Mouse (Mus musculus): ENCODE measurements around the gene Coa6. TPM values are rescaled to one million over a fixed set of nuclear protein-coding genes. Genes with fewer than 3 reads are reported as not detected.
A peak's percentile ranks its signal among the peaks of the same experiment; 100 is the strongest.

Gene Coa6
- polyA plus RNA-seq (2014; fragmentation: Nextera tagmentation; extraction: Ambion mirVana): 58.2 and 58.7 TPM in 2 replicates

GRCm38 (mm10) chr8:126422174-126422919 lies at the start of gene Coa6:
Gene Coa6 (plus strand): TSS chr8:126422515.
- Histone ChIP-seq H3K9ac (ENCODE audit: low read depth, low read length) (peak within 1 kb of the TSS; percentile 89), H3K9me3 (replicated peaks; ENCODE audit: control insufficient read depth, low read length) (no peaks in the 10 kb centered on the region), H3K4me1 (ENCODE audit: control insufficient read depth, insufficient read depth, low read length) (peaks cover 5% of the 10 kb centered on the region), H3K27me3 (ENCODE audit: control insufficient read depth, insufficient read depth, low read length) (no peaks in the 10 kb centered on the region), H3K27ac (ENCODE audit: low read depth, low read length) (peak within 1 kb of the TSS; percentile 46), H3K36me3 (ENCODE audit: control insufficient read depth, insufficient read depth, low read length) (peaks cover 5% of the 10 kb centered on the region; the same call in 1 of the 2 replicates), H3K4me3 (ENCODE audit: low read depth, low read length) (peak within 1 kb of the TSS; percentile 93), H3K4me2 (peak within 1 kb of the TSS; percentile 95)
- WGBS (ENCODE audit: insufficient replicate concordance): under 1% methylated on average over 61 of the region's 61 CpGs
- ATAC-seq (replicated peaks; ENCODE audit: insufficient number of reproducible peaks, low FRiP score, low TSS enrichment): peak; percentile 99

GRCm38 (mm10) chr8:126379580-126379979 lies 42.7 kb upstream of the Coa6 start:
- Histone ChIP-seq H3K9ac (ENCODE audit: low read depth, low read length) (no peak overlapping the region), H3K27me3 (ENCODE audit: control insufficient read depth, insufficient read depth, low read length) (0 out of 2 replicates have a peak, but pooled peaks cover 2% of the 10 kb centered on the region), H3K4me3 (ENCODE audit: low read depth, low read length) (no peak overlapping the region), H3K27ac (ENCODE audit: low read depth, low read length) (no peak overlapping the region), H3K36me3 (ENCODE audit: control insufficient read depth, insufficient read depth, low read length) (no peaks in the 10 kb centered on the region), H3K4me1 (ENCODE audit: control insufficient read depth, insufficient read depth, low read length) (no peaks in the 10 kb centered on the region), H3K9me3 (replicated peaks; ENCODE audit: control insufficient read depth, low read length) (no peaks in the 10 kb centered on the region), H3K4me2 (no peak overlapping the region)
- 84% methylated on average over 6 of the region's 6 CpGs for WGBS (ENCODE audit: insufficient replicate concordance)
- no peak for ATAC-seq (replicated peaks; ENCODE audit: insufficient number of reproducible peaks, low FRiP score, low TSS enrichment)

DNA sequence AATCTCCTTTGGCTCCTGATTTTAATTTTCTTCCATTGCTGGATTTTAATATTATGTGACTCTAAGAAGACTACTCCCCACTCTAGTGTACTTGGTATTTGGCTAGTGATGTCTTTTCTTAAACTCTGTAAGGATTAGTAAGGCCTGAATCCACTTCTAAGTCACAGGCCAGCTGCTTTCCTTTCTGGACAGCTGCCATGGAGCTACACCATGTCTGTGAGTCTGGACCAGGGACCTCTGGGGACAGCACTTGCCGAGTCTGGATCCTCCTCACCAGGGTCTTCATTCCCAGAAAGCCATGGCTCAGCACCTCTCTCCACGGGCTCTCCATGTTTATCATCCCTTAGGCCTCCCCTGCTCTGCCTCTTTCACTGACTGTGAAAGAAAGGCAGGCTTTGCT lies 42.2 kb upstream of the Coa6 start:
- WGBS (ENCODE audit: insufficient replicate concordance): 47% methylated on average over 2 of the region's 2 CpGs

DNA sequence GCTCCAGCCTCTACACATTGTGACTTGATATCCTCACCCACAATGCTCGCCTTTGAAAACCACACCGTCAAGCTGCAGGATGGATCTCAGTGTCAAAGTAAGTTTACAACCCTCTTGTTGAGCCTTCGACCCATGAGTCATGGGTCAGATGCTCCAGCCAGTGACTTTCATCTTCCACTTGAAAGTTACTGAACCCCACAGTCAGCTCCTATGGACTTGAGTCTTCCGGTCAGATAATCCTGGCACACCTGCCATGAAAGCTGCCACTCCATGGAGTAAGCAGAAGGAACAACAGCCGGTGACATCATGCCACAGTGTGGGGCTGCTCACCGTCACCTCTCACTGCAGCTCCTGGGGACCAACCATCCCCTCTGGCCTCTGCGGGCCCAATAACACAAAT lies 41.0 kb upstream of the Coa6 start:
- no peaks in the 10 kb centered on the region for H3K9me3 ChIP-seq (replicated peaks; ENCODE audit: control insufficient read depth, low read length)
- H3K4me3 ChIP-seq (ENCODE audit: low read depth, low read length): no peak overlapping the region
- H3K36me3 ChIP-seq (ENCODE audit: control insufficient read depth, insufficient read depth, low read length): no peaks in the 10 kb centered on the region
- H3K4me2 ChIP-seq: no peak overlapping the region
- no peak overlapping the region for H3K27ac ChIP-seq (ENCODE audit: low read depth, low read length)
- 0 out of 2 replicates have a peak, but pooled peaks cover 2% of the 10 kb centered on the region for H3K27me3 ChIP-seq (ENCODE audit: control insufficient read depth, insufficient read depth, low read length)
- no peak overlapping the region for H3K9ac ChIP-seq (ENCODE audit: low read depth, low read length)
- WGBS (ENCODE audit: insufficient replicate concordance): 82% methylated on average over 7 of the region's 7 CpGs
- no peak for ATAC-seq (replicated peaks; ENCODE audit: insufficient number of reproducible peaks, low FRiP score, low TSS enrichment)
- H3K4me1 ChIP-seq (ENCODE audit: control insufficient read depth, insufficient read depth, low read length): no peaks in the 10 kb centered on the region

More for the DNA sequence above, 42.2 kb upstream of the Coa6 start:
- H3K27me3 ChIP-seq (ENCODE audit: control insufficient read depth, insufficient read depth, low read length): 0 out of 2 replicates have a peak, but pooled peaks cover 2% of the 10 kb centered on the region
- H3K4me2 ChIP-seq: no peak overlapping the region
- H3K4me3 ChIP-seq (ENCODE audit: low read depth, low read length): no peak overlapping the region
- no peaks in the 10 kb centered on the region for H3K4me1 ChIP-seq (ENCODE audit: control insufficient read depth, insufficient read depth, low read length)
- no peaks in the 10 kb centered on the region for H3K9me3 ChIP-seq (replicated peaks; ENCODE audit: control insufficient read depth, low read length)
- H3K9ac ChIP-seq (ENCODE audit: low read depth, low read length): no peak overlapping the region
- ATAC-seq (replicated peaks; ENCODE audit: insufficient number of reproducible peaks, low FRiP score, low TSS enrichment): no peak
- no peaks in the 10 kb centered on the region for H3K36me3 ChIP-seq (ENCODE audit: control insufficient read depth, insufficient read depth, low read length)
- no peak overlapping the region for H3K27ac ChIP-seq (ENCODE audit: low read depth, low read length)

- 34% methylated on average over 14 of the region's 14 CpGs for whole genome bisulfite sequencing (ENCODE audit: insufficient replicate concordance)
- Histone ChIP-seq H3K9ac (ENCODE audit: low read depth, low read length) (no peak overlapping the region), H3K4me2 (no peak overlapping the region), H3K27ac (ENCODE audit: low read depth, low read length) (no peak overlapping the region), H3K27me3 (ENCODE audit: control insufficient read depth, insufficient read depth, low read length) (no peaks in the 10 kb centered on the region), H3K9me3 (replicated peaks; ENCODE audit: control insufficient read depth, low read length) (no peaks in the 10 kb centered on the region), H3K4me3 (ENCODE audit: low read depth, low read length) (no peak overlapping the region), H3K36me3 (ENCODE audit: control insufficient read depth, insufficient read depth, low read length) (no peaks in the 10 kb centered on the region), H3K4me1 (ENCODE audit: control insufficient read depth, insufficient read depth, low read length) (no peaks in the 10 kb centered on the region)
- no peak for ATAC-seq (replicated peaks; ENCODE audit: insufficient number of reproducible peaks, low FRiP score, low TSS enrichment)
Measured at GRCm38 (mm10) chr8:126382216-126382615, 40.1 kb upstream of the Coa6 start.

DNA sequence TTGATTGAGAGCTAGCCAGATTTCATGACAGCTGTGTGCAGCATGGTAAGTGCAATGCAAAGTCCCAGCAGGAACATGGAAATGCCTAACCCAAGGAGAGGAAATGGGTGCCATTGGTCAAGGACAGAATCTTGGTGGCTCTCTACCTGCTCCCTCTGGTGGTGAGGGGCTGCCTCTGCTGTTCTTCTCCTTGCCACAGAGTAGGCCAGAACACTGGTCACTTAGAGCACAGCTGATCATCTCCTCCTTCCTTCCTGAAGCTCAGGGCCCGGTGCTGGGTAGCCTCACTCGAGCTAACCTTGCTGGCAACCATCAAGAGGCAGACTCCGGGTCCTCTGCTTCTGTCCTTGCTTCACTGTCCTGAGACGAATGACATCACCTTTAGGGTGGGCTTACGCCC lies 39.6 kb upstream of the Coa6 start:
- Histone ChIP-seq H3K27me3 (ENCODE audit: control insufficient read depth, insufficient read depth, low read length) (no peaks in the 10 kb centered on the region), H3K4me1 (ENCODE audit: control insufficient read depth, insufficient read depth, low read length) (no peaks in the 10 kb centered on the region), H3K9me3 (replicated peaks; ENCODE audit: control insufficient read depth, low read length) (no peaks in the 10 kb centered on the region), H3K4me2 (no peak overlapping the region), H3K36me3 (ENCODE audit: control insufficient read depth, insufficient read depth, low read length) (no peaks in the 10 kb centered on the region), H3K9ac (ENCODE audit: low read depth, low read length) (no peak overlapping the region), H3K27ac (ENCODE audit: low read depth, low read length) (no peak overlapping the region), H3K4me3 (ENCODE audit: low read depth, low read length) (no peak overlapping the region)
- ATAC-seq (replicated peaks; ENCODE audit: insufficient number of reproducible peaks, low FRiP score, low TSS enrichment): no peak
- WGBS (ENCODE audit: insufficient replicate concordance): 50% methylated on average over 5 of the region's 5 CpGs

- Histone ChIP-seq H3K9me3 (replicated peaks; ENCODE audit: control insufficient read depth, low read length) (no peaks in the 10 kb centered on the region), H3K4me3 (ENCODE audit: low read depth, low read length) (no peak overlapping the region), H3K4me1 (ENCODE audit: control insufficient read depth, insufficient read depth, low read length) (no peaks in the 10 kb centered on the region), H3K4me2 (no peak overlapping the region), H3K27ac (ENCODE audit: low read depth, low read length) (no peak overlapping the region), H3K9ac (ENCODE audit: low read depth, low read length) (no peak overlapping the region), H3K27me3 (ENCODE audit: control insufficient read depth, insufficient read depth, low read length) (no peaks in the 10 kb centered on the region), H3K36me3 (ENCODE audit: control insufficient read depth, insufficient read depth, low read length) (no peaks in the 10 kb centered on the region)
- ATAC-seq (replicated peaks; ENCODE audit: insufficient number of reproducible peaks, low FRiP score, low TSS enrichment): no peak
- WGBS (ENCODE audit: insufficient replicate concordance): 78% methylated on average over 4 of the region's 4 CpGs
Measured at GRCm38 (mm10) chr8:126387566-126387965, 34.7 kb upstream of the Coa6 start.

DNA sequence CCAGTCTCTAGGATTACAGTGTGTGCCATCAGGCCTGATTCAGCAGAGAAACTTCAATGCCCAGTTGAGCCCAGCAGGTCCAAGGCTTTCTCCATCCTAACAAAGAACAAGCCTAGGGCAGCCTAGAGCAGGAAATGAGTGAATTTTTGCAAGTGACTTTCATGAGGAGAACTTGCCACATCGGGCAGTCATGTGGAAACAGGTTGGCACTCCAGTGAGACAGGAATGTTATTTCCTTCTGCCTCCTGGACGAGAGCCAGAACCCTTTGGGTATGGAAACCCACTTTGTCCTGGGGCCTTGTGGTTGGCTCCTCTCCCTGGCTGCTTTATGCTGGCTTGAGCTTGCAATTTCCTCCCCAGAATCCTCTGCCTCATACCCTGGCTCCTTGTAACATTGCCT lies 30.8 kb upstream of the Coa6 start:
- Histone ChIP-seq H3K4me1 (ENCODE audit: control insufficient read depth, insufficient read depth, low read length) (no peaks in the 10 kb centered on the region), H3K4me2 (no peak overlapping the region), H3K27ac (ENCODE audit: low read depth, low read length) (no peak overlapping the region), H3K9me3 (replicated peaks; ENCODE audit: control insufficient read depth, low read length) (no peaks in the 10 kb centered on the region), H3K9ac (ENCODE audit: low read depth, low read length) (no peak overlapping the region), H3K36me3 (ENCODE audit: control insufficient read depth, insufficient read depth, low read length) (no peaks in the 10 kb centered on the region), H3K4me3 (ENCODE audit: low read depth, low read length) (no peak overlapping the region), H3K27me3 (ENCODE audit: control insufficient read depth, insufficient read depth, low read length) (no peaks in the 10 kb centered on the region)
- ATAC-seq (replicated peaks; ENCODE audit: insufficient number of reproducible peaks, low FRiP score, low TSS enrichment): no peak
- WGBS (ENCODE audit: insufficient replicate concordance): 43% methylated on average over 2 of the region's 2 CpGs

DNA sequence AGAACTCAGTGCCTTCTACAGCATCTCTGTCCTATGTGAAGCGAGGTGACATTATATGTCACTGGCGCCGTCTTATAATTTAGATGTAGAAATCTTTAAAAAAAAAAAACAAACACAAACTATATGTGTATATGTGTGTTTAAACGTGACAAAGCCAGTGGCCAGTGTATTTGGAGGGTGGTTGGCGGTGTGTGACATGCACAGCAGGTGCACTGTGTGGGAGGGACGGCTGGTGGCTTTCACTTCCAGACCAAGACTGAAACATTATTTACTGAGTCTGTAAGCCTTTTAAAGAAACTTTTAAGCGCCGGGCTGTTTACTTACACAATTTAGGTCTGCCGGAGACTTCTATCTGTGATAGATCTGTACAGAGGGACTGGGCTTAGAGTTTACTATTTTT lies 26.9 kb upstream of the Coa6 start:
- WGBS (ENCODE audit: insufficient replicate concordance): 79% methylated on average over 9 of the region's 9 CpGs
- Histone ChIP-seq H3K9me3 (replicated peaks; ENCODE audit: control insufficient read depth, low read length) (no peaks in the 10 kb centered on the region), H3K4me2 (no peak overlapping the region), H3K36me3 (ENCODE audit: control insufficient read depth, insufficient read depth, low read length) (no peaks in the 10 kb centered on the region), H3K4me1 (ENCODE audit: control insufficient read depth, insufficient read depth, low read length) (no peaks in the 10 kb centered on the region), H3K9ac (ENCODE audit: low read depth, low read length) (no peak overlapping the region), H3K4me3 (ENCODE audit: low read depth, low read length) (no peak overlapping the region), H3K27ac (ENCODE audit: low read depth, low read length) (no peak overlapping the region), H3K27me3 (ENCODE audit: control insufficient read depth, insufficient read depth, low read length) (no peaks in the 10 kb centered on the region)
- no peak for ATAC-seq (replicated peaks; ENCODE audit: insufficient number of reproducible peaks, low FRiP score, low TSS enrichment)
